Mouse (Mus musculus) duodenum, adult 2 months (tissue): Measurements from ENCODE around the gene Lbr. TPM values are rescaled to one million over a fixed set of nuclear protein-coding genes. Genes with fewer than 3 reads are reported as not detected.

Experiments used
- polyA plus RNA-seq: library from polyadenylated mRNA; depleted of rRNA; stranded (reverse); fragments of >200 nt; gene quantifications from 2 replicates; pipeline ENCODE4 v1.2.3, GENCODE M21; 2012; ENCODE audit warnings: low replicate concordance; rRNA removed

Gene Lbr
- polyA plus RNA-seq: 9.3 and 22.1 TPM in 2 replicates

GRCm38 (mm10) chr1:181842781-181843180, at the start of gene Lbr:
Gene Lbr (minus strand): TSS chr1:181843046.

Other genes with a start within 250 kb of the Lbr start
- gene Enah, start 176.9 kb upstream of the Lbr start, polyA plus RNA-seq: 2.9 and 13.8 TPM in 2 replicates